Mouse (Mus musculus) kidney, postnatal 10 days (tissue): ENCODE results near the gene Rfc3.
"Not testable (repeated sequence)": the region's sequence is repeated elsewhere in the genome, so short reads cannot be mapped to it uniquely, and the experiment has no call there.

Experiments used
- DNase-seq: peaks from one replicate; pipeline ENCODE4 v3.0.0; 2021; ENCODE audit warnings: mixed read lengths

The Rfc3 gene

DNA sequence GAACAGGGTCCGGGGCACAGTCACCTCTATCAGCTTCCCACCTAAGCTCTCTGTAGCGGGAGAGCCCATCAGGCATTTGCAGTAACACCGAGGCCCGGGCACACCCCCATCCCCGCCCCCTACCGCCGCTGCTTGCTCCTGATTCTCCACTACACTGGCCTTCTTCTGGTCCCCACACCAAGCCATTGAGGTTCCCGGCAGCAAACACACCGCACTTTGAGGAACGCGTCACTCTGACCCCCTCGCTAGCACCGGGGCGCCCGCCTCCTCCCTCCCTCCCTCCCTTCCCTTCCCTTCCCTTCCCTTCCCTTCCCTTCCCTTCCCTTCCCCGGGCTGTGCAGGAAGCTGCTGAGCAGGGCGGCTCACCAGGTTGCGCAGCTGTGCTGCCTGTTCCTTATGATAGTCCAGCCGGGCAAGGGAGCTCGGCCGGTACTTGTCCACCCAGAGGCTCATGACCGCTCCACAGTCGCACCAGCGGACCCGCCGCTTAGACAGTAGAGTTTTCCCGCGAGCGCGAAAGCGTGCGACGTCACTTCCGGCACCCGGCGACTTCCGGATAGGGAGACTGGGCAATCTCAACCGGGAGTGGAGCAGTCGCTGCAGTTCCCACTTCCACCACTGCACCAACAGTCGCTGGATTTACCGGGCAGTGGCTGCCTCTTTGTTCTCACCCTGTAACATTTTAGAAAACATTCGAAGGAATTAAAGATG lies at the start of gene Rfc3:
TSS of gene Rfc3 (minus strand) at position 543 of the 711 bp plus-strand sequence.
- DNase-seq: peak; percentile 98

DNA sequence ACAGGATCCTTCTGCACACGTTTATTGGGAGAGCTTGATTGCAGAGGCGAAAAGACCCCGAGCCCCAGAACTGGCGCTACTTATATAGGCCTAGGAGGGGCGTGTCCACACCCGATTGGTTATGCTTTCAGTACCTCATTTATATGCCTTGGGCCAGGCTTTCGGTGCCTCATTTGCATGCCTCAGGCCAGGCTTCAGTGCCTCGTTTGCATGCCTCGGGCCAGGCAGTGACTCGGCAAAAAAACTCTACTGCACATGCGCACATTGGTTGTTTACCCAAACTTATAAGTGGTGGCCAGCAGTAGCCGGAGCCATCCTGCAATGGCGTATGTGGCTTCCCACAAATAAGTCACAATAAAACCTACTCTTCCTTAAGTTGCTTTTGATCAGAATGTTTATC lies 42.6 kb upstream of the Rfc3 start:
- not testable (repeated sequence) for DNase-seq

DNA sequence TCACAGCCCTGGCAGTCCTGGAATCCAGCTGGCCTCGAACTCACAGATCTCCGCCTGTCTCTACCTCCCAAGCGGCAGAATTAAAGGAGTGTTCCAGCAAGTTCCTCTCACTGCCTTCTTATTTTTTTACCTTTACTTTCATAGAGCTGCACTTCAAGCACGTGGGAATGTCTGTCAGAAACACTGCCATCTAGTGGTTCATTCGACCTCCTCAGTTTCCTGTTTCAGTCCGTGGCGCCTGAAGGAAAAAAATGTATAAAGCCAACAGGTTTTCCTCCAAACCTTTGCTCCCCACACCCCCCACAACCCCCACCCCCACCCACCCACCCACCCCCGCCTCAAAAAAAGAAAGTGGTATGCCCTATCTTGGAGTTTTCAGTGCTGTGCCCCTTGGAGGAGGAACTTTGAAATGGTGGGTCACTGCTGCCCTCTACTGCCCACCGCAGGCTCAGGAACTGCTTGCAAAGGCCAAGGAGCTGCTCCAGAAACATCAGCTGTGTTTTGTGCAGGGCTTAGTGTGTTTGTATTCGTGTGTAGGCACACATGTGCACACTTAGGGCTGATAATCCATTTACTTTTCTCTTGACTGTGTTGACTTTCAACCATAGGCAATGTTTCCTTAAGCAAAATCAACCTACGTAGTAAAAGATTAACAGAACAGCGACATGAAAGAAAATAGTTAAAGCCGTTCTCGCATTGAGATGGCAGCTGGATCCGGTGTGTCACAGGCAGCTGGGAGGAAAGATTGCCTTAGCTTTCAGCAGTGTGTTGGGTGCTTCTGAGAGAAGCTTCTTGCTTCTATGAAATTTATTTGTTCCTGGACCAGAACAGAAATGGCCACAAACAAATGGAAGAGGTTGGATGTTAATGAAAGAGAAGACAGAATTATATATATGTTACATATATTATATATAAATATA lies 35.8 kb upstream of the Rfc3 start:
- DNase-seq: peak; percentile 91

DNA sequence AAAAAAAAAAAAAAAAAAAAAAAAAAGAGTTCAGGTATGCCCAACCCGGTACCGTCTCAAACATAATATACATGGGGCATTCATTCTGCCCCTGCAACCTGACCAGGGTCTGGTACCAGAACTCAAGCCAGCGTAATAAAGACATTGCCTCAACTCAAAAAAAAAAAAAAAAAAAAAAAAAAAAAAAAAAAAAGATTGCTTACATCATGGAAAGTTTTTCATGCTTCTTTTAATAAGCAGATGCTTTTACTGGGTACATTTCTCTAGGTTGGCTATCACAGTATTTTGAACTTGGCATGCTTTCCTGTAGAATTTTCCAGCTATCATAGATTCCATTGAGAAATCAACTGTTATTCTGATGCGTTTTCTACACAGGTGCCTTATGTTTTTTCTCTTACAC lies 11.2 kb upstream of the Rfc3 start:
- DNase-seq: no peak

DNA sequence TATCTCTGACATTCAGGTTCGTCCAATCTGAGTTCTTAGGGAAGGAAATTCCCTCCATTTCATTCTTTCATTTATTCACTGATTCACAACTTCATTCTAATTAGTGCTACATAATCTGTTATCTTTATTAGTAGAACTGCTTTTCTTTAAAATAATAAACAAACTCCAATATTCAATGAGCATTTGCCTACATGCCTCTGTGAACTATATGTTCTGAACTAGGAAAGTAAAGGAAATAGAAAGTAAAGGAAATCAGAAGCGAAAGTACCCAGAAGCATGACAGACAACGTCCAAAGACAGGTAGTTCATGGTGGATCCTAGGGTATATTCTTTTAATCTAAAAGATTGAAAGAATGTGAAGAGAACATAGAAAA lies 356 bp upstream of the Rfc3 start:
- no peak for DNase-seq

DNA sequence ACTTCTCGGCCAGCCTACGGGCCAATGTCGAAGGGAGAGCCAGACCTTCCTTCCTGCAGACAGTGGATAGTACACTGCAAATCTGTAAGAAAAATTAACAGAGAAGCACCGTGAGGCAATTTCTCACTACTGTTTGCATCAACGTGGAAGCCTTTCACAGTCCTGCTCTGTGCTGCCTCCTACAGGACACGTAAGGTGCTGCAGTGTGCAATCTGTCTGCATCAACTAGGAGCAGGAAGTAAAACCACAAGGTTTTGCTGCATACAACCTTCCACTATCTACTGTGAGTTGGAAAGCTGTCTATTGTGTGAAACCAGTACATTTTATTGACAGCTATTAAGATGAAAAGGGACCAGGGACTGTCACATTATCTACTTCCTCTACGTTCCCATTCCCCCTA lies 6.2 kb downstream of the Rfc3 start:
- no peak for DNase-seq

DNA sequence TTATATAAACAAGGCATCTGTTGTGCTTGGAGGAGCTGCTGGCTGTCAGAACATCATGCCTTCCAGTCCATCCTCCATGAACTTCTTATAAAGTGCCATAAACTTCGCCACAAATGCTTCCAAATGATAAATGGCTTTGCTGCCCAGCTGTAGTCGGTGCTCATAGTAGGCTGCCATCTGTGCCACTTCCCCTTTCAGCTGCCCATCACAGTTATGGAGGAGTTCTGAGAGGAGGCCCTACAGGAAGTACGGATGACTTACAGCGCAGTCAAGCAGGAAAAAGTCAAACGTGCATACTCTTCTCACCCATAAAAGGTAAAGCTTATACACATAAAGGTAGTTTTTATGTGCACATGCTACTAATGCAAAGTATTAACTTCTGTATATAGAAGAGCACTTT lies 8.2 kb downstream of the Rfc3 start:
- DNase-seq: no peak

DNA sequence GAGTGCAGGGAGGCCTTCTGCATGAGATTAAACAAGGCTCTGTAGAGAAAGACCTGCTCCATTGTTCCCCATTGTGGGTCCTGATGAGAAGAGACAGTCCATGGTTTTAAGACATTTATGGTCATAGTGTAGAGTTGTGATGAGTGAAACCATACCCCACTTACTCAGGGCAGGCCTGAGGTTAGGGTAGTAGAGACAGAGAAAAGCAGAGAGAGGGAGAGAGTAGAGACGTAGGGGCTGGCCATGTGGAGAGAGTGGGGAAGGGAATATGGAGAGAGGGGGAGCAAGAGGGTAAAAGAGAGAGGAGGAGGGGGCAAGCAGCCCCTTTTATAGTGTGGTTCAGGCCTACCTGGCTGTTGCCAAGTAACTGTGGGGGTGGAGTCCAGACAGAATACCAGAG lies 8.9 kb downstream of the Rfc3 start:
- DNase-seq: no peak

DNA sequence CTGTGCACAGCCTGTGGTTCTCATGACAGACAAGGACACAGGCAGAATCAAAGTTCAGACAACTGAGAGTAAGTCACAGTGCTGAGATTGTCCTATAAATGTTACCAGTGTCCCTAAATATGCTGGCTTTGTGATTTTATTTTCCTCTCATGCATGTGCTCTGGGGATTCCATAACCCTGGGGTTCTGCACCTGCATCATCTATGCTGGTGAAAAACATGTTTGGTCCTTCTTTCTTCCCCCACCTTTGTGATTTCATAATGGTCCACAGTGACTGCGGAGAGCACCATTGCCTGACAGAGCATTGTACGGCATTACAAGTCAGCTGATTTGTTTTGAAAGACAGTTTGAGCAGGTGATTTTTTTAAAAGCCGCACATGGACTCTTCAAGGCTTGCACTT lies 45.1 kb downstream of the Rfc3 start, which contains the start of gene Vmn2r18:
TSS of gene Vmn2r18 (minus strand) at position 101 of the 400 bp plus-strand sequence.
- DNase-seq: no peak

DNA sequence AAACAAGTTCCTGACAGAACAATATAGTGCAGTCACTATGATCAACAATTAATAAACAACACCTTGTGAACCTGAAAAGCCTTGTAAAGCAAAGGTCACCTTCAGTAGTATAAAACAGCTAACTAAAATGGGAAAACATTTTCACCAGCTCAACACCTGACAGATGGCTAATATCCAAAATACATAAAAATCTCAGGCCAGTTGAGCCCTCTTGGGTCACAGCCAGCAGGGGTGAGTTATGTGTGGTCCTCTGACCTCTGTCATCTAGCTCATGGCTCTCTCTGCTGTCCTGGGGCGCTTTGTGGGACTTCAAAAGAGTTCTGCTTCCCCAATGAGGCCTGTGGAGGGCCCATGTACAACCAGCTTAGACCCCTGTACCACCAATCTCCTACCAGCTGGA lies 49.3 kb downstream of the Rfc3 start:
- DNase-seq: no peak
